Mouse (Mus musculus) kidney, embryonic 16.5 days (tissue): ENCODE results near the gene Gm3625. TPM values are rescaled to one million over a fixed set of nuclear protein-coding genes. Genes with fewer than 3 reads are reported as not detected.

Experiments used
- polyA plus RNA-seq: library from polyadenylated mRNA; unstranded; fragments of >200 nt; fragmentation: Nextera tagmentation; extraction: Ambion mirVana; gene quantifications from 2 replicates; pipeline ENCODE4 v1.2.1, GENCODE M21; 2015

Gm3625 gene
- polyA plus RNA-seq, 1 experiment from 2014 or later = not detected

Other genes starting within 250 kb of the Gm3625 start
- gene Ncoa1, start 115.7 kb downstream of the Gm3625 start, polyA plus RNA-seq = 5.6 and 6.6 TPM in 2 replicates
- 33.3 and 37.2 TPM in 2 replicates for gene Itsn2, start 289 bp downstream of the Gm3625 start, polyA plus RNA-seq
- gene Fam228a, start 145.5 kb upstream of the Gm3625 start, polyA plus RNA-seq = 0.47 and 0.58 TPM in 2 replicates
- 2.4 and 2.8 TPM in 2 replicates for gene Pfn4, start 176.1 kb upstream of the Gm3625 start, polyA plus RNA-seq
- gene Fam228b, start 176.3 kb upstream of the Gm3625 start, polyA plus RNA-seq = 1.9 and 4.1 TPM in 2 replicates
- 162 and 190 TPM in 2 replicates for gene Sf3b6, start 224.6 kb upstream of the Gm3625 start, polyA plus RNA-seq
- 7.4 and 9.5 TPM in 2 replicates for gene Fkbp1b, start 248.7 kb upstream of the Gm3625 start, polyA plus RNA-seq